Mouse (Mus musculus): ENCODE data around the gene Rps3a1. TPM values are rescaled to one million over a fixed set of nuclear protein-coding genes. Genes with fewer than 3 reads are reported as not detected.

The Rps3a1 gene
- polyA plus RNA-seq, 1 experiment from 2014 or later: 1,198 TPM

DNA sequence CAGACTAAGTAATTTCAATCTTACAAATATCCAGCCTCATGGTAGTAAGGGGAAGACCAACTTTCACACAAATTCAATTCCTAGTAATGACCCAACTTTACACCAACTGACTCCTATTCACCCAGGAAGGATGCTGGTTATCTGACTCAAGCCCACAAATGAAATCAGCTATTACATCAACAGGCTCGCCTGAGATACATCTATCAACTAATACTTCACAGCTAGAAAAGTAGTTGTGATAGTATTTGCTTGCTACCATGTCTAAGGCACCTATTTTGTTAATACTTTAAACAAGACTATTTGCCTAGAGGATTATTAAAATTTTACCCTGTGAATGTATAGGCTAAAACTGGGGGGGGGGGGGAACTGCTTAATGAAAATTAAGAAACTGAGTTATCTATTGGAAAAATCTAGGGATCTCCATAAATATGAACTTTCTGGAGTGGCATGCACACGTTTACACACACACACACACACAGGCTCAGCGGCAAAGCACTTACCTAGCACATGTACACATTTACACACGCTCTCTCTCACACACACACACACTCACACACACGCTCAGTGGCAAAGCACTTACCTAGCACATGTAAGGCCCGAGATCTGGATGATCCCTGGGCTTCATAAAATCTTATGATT lies 5.4 kb downstream of the Rps3a1 start:
- Histone ChIP-seq H3K4me3 (no peak overlapping the region), H3K27ac (replicated peaks) (no peak overlapping the region), H3K27me3 (replicated peaks; ENCODE audit: low read depth, poor library complexity, severe bottlenecking) (no peaks in the 10 kb centered on the region), H3K4me1 (peaks cover 15% of the 10 kb centered on the region), H3K9me3 (no peaks in the 10 kb centered on the region), H3K36me3 (replicated peaks) (peaks cover 85% of the 10 kb centered on the region)
- DNase-seq (ENCODE audit: low spot score): no peak
- 95% methylated on average over 6 of the region's 6 CpGs for WGBS

DNA sequence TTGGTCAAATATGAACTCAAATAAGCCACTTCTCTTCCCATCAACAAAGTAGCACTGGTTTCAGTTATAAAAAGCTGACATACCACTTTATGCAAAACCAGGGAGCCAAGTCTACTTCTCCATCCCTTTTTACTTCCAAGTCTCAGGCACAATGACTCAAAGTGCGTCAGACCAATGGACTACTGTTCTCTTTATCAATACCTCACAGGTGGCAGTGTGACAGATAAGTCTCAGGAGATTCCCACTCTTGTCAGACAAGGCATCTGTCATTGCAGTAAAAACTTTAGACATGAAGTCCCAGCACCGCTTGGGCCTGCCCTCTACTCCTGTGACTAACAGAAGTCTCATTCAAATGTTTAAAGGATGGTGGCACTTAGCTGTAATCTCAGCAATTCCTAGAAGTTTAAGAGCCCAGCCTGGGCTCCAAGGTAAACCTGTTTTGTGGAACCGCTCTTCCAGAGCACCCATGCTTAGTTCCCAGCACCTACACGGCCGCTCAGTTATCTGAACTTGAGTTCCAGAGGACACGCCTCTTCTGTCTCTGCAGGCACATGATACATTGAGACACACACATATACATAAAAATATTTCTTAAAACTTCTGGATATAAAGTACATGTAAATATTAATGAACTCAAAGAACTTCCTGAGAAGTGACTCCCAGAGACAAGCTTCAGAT lies 6.5 kb downstream of the Rps3a1 start:
- WGBS: 90% methylated on average over 6 of the region's 6 CpGs
- Histone ChIP-seq H3K4me1 (peaks cover 10% of the 10 kb centered on the region), H3K9me3 (no peaks in the 10 kb centered on the region), H3K4me3 (no peak overlapping the region), H3K27me3 (replicated peaks; ENCODE audit: low read depth, poor library complexity, severe bottlenecking) (no peaks in the 10 kb centered on the region), H3K36me3 (replicated peaks) (peaks cover 80% of the 10 kb centered on the region), H3K27ac (replicated peaks) (no peak overlapping the region)
- DNase-seq (ENCODE audit: low spot score): no peak

DNA sequence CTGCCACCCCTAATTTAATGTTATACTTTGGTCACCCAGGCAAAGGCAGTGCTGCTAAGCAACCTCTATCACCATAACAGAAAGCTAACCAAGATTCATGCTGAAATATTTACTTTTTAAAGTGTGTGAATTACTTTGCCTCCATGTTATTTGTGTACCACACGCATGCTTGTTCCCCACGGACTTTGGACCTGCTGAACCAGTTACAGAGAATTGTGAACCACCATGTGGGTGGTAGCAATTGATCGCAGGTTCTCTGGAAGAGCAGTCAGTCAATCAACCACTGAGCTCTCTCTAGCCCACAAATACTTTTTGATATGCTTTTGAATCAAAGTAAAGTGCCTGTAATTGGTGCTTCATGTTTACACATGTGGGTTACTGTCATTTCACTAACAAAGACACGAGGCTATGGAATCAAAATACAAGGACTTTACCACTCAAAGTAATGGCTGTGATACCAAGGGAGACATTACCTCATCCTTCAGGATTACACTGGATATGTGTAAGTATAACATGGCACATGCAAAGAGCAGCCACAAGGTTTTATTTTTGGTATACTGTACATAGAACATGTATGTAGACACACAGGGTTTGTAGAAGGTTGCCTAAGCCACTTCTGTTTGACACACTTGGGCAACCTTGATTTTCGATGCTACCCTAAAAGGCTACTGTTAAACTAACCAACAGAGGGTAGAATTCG lies 7.4 kb downstream of the Rps3a1 start:
- H3K36me3 ChIP-seq (replicated peaks): peaks cover 70% of the 10 kb centered on the region
- no peak overlapping the region for H3K4me3 ChIP-seq
- H3K27me3 ChIP-seq (replicated peaks; ENCODE audit: low read depth, poor library complexity, severe bottlenecking): no peaks in the 10 kb centered on the region
- 0 out of 2 replicates have a peak, but pooled peaks cover 1% of the 10 kb centered on the region for H3K4me1 ChIP-seq
- no peak for DNase-seq (ENCODE audit: low spot score)
- 92% methylated on average over 6 of the region's 6 CpGs for WGBS
- H3K9me3 ChIP-seq: no peaks in the 10 kb centered on the region
- no peak overlapping the region for H3K27ac ChIP-seq (replicated peaks)

DNA sequence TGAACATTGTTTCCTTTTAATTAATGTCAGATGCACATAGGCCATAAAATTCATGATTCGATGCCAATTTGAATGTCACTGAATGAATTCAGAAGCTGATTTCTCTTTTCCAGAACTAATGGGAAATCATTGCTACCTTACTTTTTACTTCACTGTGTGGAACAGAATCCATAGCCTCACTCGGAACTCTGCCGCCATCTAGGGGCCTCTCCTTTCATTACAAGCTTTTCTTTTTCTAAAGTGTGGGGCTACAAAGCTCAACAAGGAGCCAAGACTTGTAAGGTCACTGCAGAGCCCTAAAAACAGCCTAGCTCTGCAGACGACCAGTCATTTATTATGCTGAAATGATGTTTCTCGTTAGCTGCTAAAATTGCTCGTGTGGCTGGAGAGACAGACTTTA lies 12.7 kb downstream of the Rps3a1 start:
- DNase-seq (ENCODE audit: low spot score): peak; percentile 71
- H3K4me3 ChIP-seq: no peak overlapping the region
- H3K27me3 ChIP-seq (replicated peaks; ENCODE audit: low read depth, poor library complexity, severe bottlenecking): no peaks in the 10 kb centered on the region
- H3K4me1 ChIP-seq: 0 out of 2 replicates have a peak, but pooled peaks cover 5% of the 10 kb centered on the region
- peaks cover 20% of the 10 kb centered on the region for H3K36me3 ChIP-seq (replicated peaks)
- 13% methylated on average over 6 of the region's 6 CpGs for WGBS
- H3K9me3 ChIP-seq: no peaks in the 10 kb centered on the region
- H3K27ac ChIP-seq (replicated peaks): no peak overlapping the region

DNA sequence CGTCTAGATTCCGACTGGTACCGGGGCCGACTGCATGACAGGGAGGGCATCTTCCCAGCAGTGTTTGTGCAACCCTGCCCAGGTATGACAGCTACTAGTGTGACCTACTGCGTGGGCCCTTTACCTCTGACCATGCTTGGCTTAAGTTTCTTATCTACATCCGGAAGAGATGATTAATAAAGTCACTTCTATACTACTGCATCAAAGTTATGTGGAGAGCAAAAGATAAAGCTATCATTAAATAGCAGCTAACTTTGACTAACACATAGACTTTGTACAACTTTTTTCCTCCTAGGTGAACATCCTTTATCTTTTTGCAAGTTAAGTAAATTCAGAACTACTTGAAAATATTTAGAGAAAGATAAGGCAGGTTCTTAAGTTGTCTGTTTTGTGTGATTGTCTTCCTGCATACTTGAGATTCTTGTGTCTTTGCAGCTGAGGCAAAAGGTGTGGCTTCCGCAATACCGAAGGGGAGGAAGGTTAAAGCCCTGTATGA lies 19.2 kb downstream of the Rps3a1 start:
- Histone ChIP-seq H3K36me3 (replicated peaks) (peaks cover 31% of the 10 kb centered on the region), H3K27me3 (replicated peaks; ENCODE audit: low read depth, poor library complexity, severe bottlenecking) (no peaks in the 10 kb centered on the region), H3K4me3 (no peak overlapping the region), H3K4me1 (peaks cover 18% of the 10 kb centered on the region), H3K27ac (replicated peaks) (no peak overlapping the region), H3K9me3 (no peaks in the 10 kb centered on the region)
- DNase-seq (ENCODE audit: low spot score): no peak
- 90% methylated on average over 8 of the region's 8 CpGs for WGBS

DNA sequence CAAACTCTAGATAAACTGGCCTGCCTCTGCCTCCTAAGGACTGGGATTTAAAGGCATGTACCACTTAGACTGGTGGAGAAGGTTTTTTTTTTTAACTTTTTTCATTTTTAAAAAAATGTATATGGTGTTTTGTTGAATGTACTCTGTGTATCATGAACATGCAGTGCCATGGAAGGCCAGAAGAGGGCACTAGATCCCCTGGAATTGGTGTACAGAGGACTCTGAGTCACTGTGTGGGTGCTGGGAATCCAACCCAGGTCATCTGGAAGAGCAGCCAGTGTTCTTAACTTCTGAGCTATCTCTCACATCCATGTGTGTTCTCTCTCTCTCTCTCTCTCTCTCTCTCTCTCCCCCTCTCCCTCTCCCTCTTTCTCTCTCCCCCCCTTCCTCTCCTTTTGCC lies 20.3 kb downstream of the Rps3a1 start:
- Histone ChIP-seq H3K27ac (replicated peaks) (no peak overlapping the region), H3K4me3 (no peak overlapping the region), H3K4me1 (peaks cover 17% of the 10 kb centered on the region), H3K27me3 (replicated peaks; ENCODE audit: low read depth, poor library complexity, severe bottlenecking) (no peaks in the 10 kb centered on the region), H3K9me3 (no peaks in the 10 kb centered on the region), H3K36me3 (replicated peaks) (peaks cover 31% of the 10 kb centered on the region)
- DNase-seq (ENCODE audit: low spot score): no peak

DNA sequence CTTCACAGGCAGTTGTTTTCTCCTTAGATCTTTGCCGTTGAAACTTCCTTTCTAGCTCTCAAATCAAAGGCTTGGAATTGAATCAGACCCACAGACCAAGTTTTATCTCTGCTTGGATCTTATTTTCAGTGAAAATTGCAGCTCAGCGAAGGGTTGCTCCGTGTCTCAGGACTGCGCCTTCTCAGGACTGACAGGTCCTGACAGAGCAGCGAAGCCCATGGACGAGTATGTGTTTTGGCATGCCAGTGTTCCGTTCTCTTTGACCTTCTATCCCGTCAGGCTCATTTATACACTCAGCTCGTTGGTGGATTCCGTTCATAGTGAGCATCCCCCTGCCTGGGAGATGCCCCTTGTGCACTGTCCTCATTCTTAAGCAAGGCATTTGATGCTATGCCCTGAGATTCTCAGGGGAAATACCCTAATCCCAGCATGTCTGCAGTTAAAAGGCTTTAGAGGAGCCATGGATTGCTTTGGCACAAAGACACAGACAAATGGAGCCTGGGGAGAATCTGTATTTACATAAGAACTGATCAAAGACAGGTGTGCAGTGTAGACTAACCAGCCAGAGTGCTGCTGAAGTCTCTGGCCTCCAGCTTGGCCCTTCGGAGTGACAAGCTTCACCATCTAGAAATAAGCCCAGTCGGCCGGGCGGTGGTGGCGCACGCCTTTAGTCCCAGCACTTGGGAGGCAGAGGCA lies 23.1 kb downstream of the Rps3a1 start:
- 65% methylated on average over 16 of the region's 16 CpGs for WGBS
- peaks cover 19% of the 10 kb centered on the region for H3K4me1 ChIP-seq
- DNase-seq (ENCODE audit: low spot score): peak; percentile 51
- H3K27me3 ChIP-seq (replicated peaks; ENCODE audit: low read depth, poor library complexity, severe bottlenecking): no peaks in the 10 kb centered on the region
- peaks cover 10% of the 10 kb centered on the region; the same call in 1 of the 2 replicates for H3K9me3 ChIP-seq
- H3K36me3 ChIP-seq (replicated peaks): peaks cover 49% of the 10 kb centered on the region
- peak overlapping the region; percentile 54; the same call in 1 of the 2 replicates for H3K27ac ChIP-seq (replicated peaks)
- H3K4me3 ChIP-seq: no peak overlapping the region

DNA sequence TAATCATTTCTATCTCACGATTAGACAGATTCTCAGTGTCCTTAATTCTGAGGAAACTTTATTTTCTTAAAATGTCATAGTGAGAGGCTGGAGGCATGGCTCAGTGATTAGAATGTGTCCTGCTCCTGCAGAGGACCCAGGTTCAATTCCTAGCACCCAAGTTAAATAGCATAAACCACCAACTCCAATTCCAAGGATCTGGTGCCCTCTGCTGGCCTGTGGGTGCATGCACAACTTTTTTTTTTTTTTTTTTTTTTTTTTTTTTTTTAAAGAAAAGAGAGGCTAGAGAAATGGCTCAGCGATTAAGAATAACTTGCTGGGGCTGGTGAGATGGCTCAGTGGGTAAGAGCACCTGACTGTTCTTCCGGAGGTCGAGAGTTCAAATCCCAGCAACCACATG lies 25.6 kb downstream of the Rps3a1 start:
- no peak for DNase-seq (ENCODE audit: low spot score)

DNA sequence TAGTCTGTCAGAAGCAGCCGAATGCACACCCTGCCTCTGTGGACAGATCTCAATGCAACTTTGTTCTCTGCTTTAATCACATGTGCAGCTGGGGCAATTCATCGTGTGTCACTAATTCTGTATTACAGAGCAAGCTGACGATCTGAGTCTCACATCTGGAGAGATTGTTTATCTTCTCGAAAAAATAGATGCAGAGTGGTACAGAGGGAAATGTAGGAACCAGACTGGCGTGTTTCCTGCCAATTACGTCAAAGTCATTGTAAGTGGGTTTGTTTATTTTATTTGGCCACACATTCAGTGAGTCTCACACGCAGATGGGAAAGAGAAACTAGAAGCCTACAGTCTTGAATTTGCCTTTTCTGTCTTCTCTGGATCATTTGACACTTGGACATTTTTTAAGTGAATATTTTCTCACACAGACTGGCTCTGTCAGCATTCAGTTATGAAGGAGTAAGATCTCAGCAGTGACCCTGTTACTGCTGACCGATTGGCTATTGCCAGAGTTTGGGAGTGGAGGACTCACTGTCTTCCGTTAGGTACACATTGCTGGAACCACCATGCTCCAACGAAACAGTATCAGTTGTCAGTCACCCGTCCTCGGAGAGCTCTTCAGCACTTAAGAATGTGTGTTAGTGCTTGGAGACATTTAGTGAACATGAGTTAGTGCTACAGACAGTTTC lies 27.7 kb downstream of the Rps3a1 start:
- DNase-seq (ENCODE audit: low spot score): no peak
- 63% methylated on average over 12 of the region's 12 CpGs for WGBS

More for the DNA sequence above, 25.6 kb downstream of the Rps3a1 start:
- 85% methylated on average over 4 of the region's 4 CpGs for WGBS
- Histone ChIP-seq H3K36me3 (replicated peaks) (peaks cover 40% of the 10 kb centered on the region), H3K27me3 (replicated peaks; ENCODE audit: low read depth, poor library complexity, severe bottlenecking) (no peaks in the 10 kb centered on the region), H3K4me1 (peaks cover 21% of the 10 kb centered on the region), H3K4me3 (no peak overlapping the region), H3K9me3 (peaks cover 10% of the 10 kb centered on the region; the same call in 1 of the 2 replicates), H3K27ac (replicated peaks) (no peak overlapping the region)

DNA sequence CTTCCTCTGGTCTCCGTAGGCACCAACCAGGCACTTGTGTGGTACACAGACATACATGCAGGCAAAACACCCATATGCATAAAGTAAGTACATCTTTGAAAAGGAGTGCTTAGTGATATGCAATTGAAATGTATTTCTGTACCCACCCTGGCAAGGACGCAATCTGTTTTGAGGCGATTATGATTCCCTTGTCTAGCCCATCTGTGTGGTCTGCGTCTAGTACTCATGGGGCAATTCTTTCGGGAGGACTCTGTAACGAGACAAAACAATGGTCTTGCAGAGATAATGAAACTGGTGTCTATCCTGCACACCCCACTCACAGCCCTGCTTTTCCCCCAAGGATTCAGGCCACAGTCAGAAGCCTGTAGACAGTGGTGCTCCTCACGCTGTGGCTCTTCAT lies 29.7 kb downstream of the Rps3a1 start:
- peaks cover 25% of the 10 kb centered on the region for H3K36me3 ChIP-seq (replicated peaks)
- H3K27ac ChIP-seq (replicated peaks): no peak overlapping the region
- H3K9me3 ChIP-seq: peaks cover 10% of the 10 kb centered on the region; the same call in 1 of the 2 replicates
- peaks cover 15% of the 10 kb centered on the region for H3K4me1 ChIP-seq
- DNase-seq (ENCODE audit: low spot score): no peak
- 88% methylated on average over 7 of the region's 7 CpGs for WGBS
- H3K27me3 ChIP-seq (replicated peaks; ENCODE audit: low read depth, poor library complexity, severe bottlenecking): no peaks in the 10 kb centered on the region
- H3K4me3 ChIP-seq: no peak overlapping the region

More for the DNA sequence above, 27.7 kb downstream of the Rps3a1 start:
- Histone ChIP-seq H3K4me1 (peaks cover 26% of the 10 kb centered on the region), H3K9me3 (peaks cover 10% of the 10 kb centered on the region; the same call in 1 of the 2 replicates), H3K27me3 (replicated peaks; ENCODE audit: low read depth, poor library complexity, severe bottlenecking) (no peaks in the 10 kb centered on the region), H3K27ac (replicated peaks) (peak overlapping the region; percentile 30; the same call in 1 of the 2 replicates), H3K36me3 (replicated peaks) (peaks cover 25% of the 10 kb centered on the region), H3K4me3 (no peak overlapping the region)

DNA sequence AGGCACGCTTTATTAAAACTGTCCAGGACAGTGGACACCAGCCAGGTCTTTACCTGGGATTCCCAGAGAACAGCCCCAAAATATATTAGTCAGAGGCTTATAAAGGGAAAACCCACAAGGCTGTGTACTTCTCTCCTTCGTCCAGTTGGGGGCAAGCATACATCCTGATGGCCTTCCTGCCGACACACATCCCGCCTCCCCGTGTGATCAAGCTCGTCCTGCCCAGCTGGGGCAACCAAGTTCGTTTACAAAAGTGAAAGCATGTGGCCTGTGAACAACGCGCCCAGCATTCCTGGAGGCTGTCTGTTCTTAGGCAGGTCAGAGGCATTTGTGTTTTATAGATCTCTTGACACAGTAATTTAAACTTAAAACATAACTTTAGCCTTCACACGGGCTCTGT lies 32.4 kb downstream of the Rps3a1 start:
- Histone ChIP-seq H3K4me1 (peaks cover 18% of the 10 kb centered on the region), H3K27ac (replicated peaks) (peak overlapping the region; percentile 16; the same call in 1 of the 2 replicates), H3K4me3 (no peak overlapping the region), H3K9me3 (no peaks in the 10 kb centered on the region), H3K36me3 (replicated peaks) (peaks cover 7% of the 10 kb centered on the region), H3K27me3 (replicated peaks; ENCODE audit: low read depth, poor library complexity, severe bottlenecking) (no peaks in the 10 kb centered on the region)
- DNase-seq (ENCODE audit: low spot score): peak; percentile 78
- WGBS: 23% methylated on average over 10 of the region's 10 CpGs
